Mouse (Mus musculus) lung, adult 2 months (tissue): Measurements from ENCODE around the gene Cul5. TPM values are rescaled to one million over a fixed set of nuclear protein-coding genes. Genes with fewer than 3 reads are reported as not detected.
A peak's percentile ranks its signal among the peaks of the same experiment; 100 is the strongest.

ENCODE experiments used
- DNase-seq: peaks from one replicate; pipeline ENCODE4 v3.0.0; 2022
- H3K4me1 ChIP-seq: fragments of 200-500 bp; 2 replicates; pipeline ENCODE4 v1.6.1; 2011; ENCODE audit warnings: low read length; ENCODE audit not compliant: control insufficient read depth, insufficient read depth
- H3K4me3 ChIP-seq: fragments of 200-500 bp; replicated peaks from 2 replicates; pipeline ENCODE3; 2011; ENCODE audit warnings: low read depth, mild to moderate bottlenecking, control low read depth, low read length; ENCODE audit errors: extremely low read depth
- CTCF ChIP-seq: fragments of 200-500 bp; IDR thresholded peaks from 2 replicates; pipeline ENCODE4 v1.5.1; 2011; ENCODE audit warnings: mild to moderate bottlenecking, low read length, control low read depth; ENCODE audit not compliant: insufficient read depth
- POLR2A ChIP-seq: fragments of 200-500 bp; IDR thresholded peaks from 2 replicates; pipeline ENCODE4 v1.6.1; 2011; ENCODE audit warnings: low read depth, mild to moderate bottlenecking, control low read depth, low read length, borderline replicate concordance; ENCODE audit errors: extremely low read depth
- WGBS: fragments of 180-500 bp; shearing (Covaris S2); methylation state at CpG from one replicate; pipeline ENCODE4 v1.1.7; 2018; 5-methylcytosine and 5-hydroxymethylcytosine counted together
- polyA plus RNA-seq: library from polyadenylated mRNA; depleted of rRNA; stranded (reverse); fragments of >200 nt; gene quantifications from 2 replicates; pipeline ENCODE4 v1.2.3, GENCODE M21; 2012

The Cul5 gene
- polyA plus RNA-seq, 1 experiment: 4.5 TPM

DNA sequence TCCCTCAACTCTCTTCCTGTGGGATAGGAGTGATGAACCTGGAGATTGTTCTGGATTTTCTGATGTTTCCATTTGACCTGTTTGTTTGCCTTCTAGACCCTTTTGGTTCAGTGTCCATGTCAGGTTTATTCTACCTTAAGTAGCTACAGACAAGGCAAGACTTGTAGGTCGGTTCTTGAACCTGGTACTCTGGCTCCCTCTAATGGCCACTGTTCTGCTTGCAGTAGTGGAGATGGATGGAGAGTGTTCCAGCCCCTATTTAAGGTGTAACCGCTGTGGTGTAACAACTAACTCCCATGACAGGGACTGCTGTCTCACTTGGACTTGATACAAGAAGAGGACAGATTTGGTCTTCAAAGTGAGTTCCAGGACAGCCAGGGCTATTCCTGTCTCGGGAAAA is 3.8 kb upstream of the Cul5 start:
- Histone ChIP-seq H3K4me1 (no peaks in the 10 kb centered on the region), H3K4me3 (no peak overlapping the region)
- TF ChIP-seq CTCF (peak; percentile 54), POLR2A (no peak)
- WGBS: 16% methylated on average over 3 of the region's 3 CpGs
- peak; percentile 66 for DNase-seq

DNA sequence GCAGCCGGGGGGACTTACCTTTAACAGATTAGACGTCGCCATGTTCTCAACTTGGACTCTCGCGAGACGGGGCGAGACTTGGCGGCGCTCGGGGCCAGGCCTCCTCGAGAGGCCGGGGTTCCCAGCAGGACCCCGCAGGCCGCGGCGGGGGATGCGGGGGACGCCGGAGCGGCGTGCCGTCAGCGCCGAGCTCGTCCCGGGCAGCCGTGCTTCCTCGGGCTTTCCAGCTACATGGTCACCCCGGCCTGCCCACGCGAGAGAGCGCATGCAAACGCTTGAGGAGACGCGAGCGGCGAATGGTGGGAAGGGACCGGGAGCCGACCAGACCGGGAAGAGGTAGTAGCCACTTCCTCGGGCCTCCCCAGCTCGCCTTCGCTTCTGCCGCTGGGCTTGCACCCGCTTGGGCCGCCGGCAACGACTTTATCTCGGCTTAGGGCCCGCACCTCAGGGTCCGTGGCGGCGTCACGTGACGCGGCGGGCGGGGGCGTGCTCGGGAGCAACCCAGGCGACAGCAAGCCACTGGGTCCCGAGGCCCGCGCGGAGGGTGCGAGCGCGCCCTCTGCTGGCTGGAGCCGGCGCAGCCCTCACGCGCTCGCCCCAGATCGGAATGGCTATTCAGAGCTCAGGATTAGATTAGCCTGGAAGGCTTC is 2.7 kb downstream of the Cul5 start:
- TF ChIP-seq CTCF: peak; percentile 55
- TF ChIP-seq POLR2A: peak; percentile 36; the same call in 1 of the 2 replicates
- under 1% methylated on average over 74 of the region's 74 CpGs for WGBS
- peak overlapping the region; percentile 98 for H3K4me3 ChIP-seq
- H3K4me1 ChIP-seq: peaks cover 4% of the 10 kb centered on the region; the same call in 1 of the 2 replicates
- peak; percentile 96 for DNase-seq

DNA sequence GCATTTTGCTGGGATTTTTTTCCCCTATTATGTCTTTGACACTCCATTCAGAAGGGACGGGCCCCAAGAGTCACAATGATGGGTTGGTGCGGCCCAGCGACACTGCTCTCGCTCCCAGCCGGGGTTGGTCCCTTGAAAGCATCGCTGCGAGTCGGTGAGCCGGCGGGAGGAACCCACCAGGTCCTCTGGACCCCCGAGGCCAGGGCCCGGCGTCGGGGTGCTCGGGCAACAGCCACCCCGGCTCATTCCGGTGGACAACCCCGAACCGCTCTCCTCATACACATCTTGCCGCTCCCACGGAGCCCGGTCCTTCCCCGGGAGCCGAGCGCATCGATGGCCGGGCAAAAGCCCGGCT is 3.2 kb downstream of the Cul5 start:
- under 1% methylated on average over 28 of the region's 28 CpGs for WGBS
- TF ChIP-seq POLR2A: no peak
- no peak for TF ChIP-seq CTCF
- peaks cover 4% of the 10 kb centered on the region; the same call in 1 of the 2 replicates for H3K4me1 ChIP-seq
- peak overlapping the region; percentile 98 for H3K4me3 ChIP-seq
- DNase-seq: no peak

DNA sequence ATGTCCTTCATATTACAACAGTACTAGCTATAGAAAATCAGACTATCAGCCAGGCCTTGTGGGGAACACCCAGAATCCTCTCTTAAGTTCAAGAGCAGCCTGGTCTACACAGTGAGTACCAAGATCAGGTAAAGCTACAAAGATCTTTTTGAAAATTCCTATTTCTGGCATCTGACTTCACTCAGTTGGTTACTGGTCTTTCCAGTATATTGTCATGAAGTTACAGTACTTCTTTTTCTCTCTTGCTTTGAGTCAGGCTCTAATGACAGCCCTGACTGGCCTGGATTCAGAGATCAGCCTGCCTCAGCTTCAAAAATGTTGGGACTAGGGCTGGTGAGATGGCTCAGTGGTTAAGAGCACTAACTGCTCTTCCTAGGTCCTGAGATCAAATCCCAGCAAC is 4.4 kb downstream of the Cul5 start:
- no peak for TF ChIP-seq CTCF
- Histone ChIP-seq H3K4me3 (no peak overlapping the region), H3K4me1 (peaks cover 4% of the 10 kb centered on the region; the same call in 1 of the 2 replicates)
- no peak for DNase-seq

DNA sequence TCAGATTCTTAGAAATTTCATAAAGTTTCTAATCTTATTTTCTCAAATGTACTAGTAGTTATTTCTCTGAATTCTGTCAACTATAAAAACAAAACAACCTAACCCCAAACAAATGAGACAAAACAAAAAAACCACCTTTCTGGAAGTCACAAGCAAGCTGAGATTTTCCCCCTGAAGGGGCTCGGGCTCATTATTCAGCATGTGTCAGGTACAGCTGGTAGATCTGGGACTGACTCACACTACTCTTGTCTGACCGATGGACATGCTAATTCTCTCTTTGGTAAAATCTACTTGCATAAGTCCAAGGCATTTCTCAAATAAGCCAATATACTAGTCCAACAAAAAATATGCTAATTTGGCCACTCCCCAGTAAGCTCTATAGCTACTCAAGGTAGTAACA is 5.0 kb downstream of the Cul5 start:
- 72% methylated on average over 2 of the region's 2 CpGs for WGBS
- Histone ChIP-seq H3K4me1 (peaks cover 4% of the 10 kb centered on the region; the same call in 1 of the 2 replicates), H3K4me3 (no peak overlapping the region)
- no peak for TF ChIP-seq POLR2A
- no peak for TF ChIP-seq CTCF
- no peak for DNase-seq

DNA sequence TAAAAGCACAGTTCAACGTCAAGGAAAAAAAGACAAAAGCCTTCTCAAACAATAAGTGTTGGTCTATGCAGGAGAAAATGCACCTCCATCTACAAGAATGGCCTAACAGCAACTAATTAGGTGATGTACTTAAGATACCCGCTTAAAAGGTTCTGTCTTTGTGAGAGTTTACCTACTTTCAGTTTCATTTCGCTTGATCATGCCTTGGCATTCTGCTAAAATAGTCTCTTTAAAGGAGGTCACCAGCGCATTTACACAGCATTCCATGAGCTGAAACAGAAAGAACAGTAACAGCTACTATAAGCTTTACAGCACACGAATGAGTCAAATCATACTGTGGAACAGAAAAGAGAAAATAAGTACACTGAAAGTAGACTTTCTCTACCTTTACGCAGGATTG is 35.0 kb downstream of the Cul5 start:
- TF ChIP-seq CTCF (no peak), POLR2A (no peak)
- H3K4me1 ChIP-seq: no peaks in the 10 kb centered on the region
- 89% methylated on average over 6 of the region's 6 CpGs for WGBS
- no peak overlapping the region for H3K4me3 ChIP-seq
- DNase-seq: no peak

DNA sequence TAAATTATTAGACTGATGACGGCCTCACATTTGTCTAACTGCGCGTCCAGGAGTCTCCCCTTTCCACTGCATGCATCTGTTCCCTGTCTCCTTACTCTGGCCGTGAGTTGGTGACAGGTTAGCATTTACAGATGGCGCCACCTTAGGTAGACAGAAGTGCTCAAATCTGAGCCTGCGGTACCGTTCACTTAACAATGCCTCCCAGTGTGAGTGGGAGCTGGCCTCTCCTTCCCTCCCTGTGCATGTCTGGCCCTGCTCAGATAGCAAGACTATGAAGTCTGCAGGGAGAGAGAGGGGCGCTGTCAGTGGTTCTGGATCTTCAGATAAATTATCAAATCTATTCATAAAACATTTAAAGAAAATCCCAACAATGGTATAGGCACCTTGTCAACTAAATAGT is 54.6 kb downstream of the Cul5 start:
- 81% methylated on average over 8 of the region's 8 CpGs for WGBS
- Histone ChIP-seq H3K4me1 (no peaks in the 10 kb centered on the region), H3K4me3 (no peak overlapping the region)
- TF ChIP-seq CTCF: no peak
- no peak for TF ChIP-seq POLR2A
- DNase-seq: no peak

DNA sequence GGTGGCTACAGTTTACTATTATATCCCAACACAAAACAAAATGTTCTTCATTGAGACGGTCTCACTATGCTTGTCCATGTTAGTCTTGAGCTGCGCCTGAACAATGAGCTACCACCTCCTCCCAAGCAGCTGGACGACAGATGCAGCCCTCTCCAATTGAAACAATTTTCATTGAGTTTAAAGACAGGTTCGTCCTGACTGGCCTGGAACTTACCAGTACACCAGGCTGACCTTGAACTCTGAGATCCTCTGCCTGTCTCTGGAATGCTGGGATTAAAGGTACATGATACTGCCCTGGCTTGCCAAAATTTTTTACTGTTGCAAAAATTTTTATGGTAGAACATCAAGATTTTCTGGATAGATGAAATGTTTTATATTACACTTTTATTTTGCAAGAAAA is 55.5 kb downstream of the Cul5 start:
- no peak for DNase-seq
- WGBS: 82% methylated on average over 4 of the region's 4 CpGs
- TF ChIP-seq POLR2A (no peak), CTCF (no peak)
- H3K4me3 ChIP-seq: no peak overlapping the region
- H3K4me1 ChIP-seq: no peaks in the 10 kb centered on the region

DNA sequence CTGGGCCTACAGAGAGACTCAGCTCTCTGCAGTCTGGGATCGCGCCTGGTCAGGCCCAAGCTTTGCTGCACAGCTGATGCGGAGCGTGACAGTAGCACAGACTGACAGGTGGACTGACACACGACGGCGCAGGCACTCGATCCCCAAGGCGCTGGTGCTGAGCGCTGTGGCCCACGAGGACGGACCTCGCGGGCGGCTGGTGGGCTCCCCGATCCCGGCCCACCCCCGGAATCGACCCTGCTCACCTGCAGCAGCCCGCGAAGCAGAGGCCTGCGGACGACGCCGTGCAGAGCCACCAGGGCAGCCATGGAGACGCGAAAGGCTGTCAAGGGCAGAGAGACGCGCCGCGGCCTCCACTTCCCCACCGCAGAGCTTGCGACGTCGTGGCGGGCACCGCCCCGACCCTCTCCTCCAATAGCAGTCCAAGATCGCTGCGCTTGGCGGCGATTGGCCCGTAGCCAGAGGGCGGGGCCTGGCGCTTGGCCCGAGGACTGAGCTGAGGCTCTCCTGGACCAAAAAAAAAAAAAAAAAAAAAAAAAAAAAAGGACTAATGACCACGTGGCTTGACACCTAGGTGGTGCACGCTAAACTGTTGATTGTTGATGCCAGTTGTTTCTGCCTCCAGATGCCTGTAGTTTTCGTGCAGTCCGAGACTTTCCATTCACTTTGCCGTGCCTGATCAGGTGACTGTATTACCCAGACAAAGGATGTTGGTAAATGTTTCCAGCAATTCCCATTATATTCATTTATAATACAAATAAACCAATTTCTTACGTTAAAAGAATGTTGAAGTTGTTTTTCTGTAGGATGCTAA is 59.6 kb downstream of the Cul5 start, which contains the start of gene Acat1:
Acat1 (minus strand) TSS at position 415 of the 814 bp plus-strand sequence.
- H3K4me1 ChIP-seq: no peaks in the 10 kb centered on the region; the same call in 1 of the 2 replicates
- 1% methylated on average over 52 of the region's 52 CpGs for WGBS
- H3K4me3 ChIP-seq: peak within 1 kb of the TSS; percentile 92
- TF ChIP-seq POLR2A (peak; percentile 79; the same call in 1 of the 2 replicates), CTCF (no peak)
- DNase-seq: peak; percentile 95

DNA sequence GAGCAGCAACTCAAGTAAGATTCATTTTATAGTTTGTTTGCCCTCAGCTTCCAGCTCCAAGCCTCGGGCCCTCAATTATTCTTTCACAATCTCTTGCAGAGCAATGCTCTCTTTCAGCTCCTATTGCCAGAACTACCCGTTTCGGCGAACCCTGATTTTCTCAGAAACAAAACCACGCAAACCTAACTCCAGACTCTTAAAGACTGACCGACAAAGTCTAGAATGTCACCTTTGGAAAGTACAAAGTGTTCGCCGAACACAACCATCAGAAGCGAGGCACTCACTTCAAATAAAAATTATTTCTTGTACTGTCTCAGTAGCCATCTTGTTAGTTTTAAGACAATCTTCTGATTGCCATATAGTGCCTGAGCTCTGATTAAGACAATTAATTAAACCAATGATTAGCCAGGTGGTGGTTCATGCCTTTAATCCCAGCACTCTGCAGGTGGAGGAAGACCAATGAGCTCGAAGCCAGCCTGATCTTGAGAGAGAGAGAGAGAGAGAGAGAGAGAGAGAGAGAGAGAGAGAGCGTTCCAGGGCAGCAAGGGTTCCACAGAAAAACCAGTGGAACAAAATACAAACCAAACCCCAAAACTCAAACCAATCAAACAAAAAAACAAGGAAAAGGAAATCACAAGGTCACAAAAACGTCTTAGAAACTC is 60.4 kb downstream of the Cul5 start:
- peak overlapping the region; percentile 92 for H3K4me3 ChIP-seq
- TF ChIP-seq POLR2A (no peak), CTCF (no peak)
- 41% methylated on average over 12 of the region's 12 CpGs for WGBS
- H3K4me1 ChIP-seq: no peaks in the 10 kb centered on the region; the same call in 1 of the 2 replicates
- DNase-seq: peak; percentile 21
